Mouse (Mus musculus): Measurements from ENCODE around the gene Fam19a5. TPM values are rescaled to one million over a fixed set of nuclear protein-coding genes. Genes with fewer than 3 reads are reported as not detected.

Gene Fam19a5
- polyA plus RNA-seq, 1 experiment from 2014 or later: 1.4 TPM

DNA sequence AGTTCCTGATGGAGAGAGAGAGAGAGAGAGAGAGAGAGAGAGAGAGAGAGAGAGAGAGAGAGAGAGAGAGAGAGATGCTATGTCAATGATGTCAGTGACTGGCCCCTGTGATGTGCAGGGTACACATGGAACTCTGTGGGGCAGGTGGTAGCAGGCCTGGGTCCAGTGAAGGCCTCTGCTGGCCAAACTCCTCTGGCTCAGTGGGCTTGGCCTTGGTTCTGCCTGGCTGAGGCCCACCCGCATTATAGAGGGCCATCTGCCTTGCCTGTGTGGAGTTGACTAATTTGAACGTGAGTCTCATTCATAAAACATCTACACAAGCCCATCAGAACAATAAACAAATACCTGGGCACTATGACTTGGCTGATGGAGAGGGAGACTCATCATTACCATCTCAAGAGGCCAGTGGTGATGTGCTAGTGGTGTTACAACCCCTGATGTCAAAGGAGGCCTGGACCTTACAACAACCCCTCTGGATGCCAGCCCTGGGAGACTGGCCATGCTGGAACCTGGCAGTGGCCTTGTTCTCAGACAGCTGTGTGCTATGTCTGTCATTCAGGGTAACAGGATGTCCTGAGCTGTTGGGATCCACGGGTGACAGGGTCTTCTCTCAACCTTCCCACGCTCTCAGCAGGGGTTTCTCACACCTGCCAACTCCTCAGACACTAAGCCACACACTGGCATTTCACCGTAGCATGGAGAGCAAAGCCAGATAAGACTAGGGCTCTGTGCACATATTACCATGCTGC is 102.4 kb downstream of the Fam19a5 start:
- ATAC-seq: no peak
- WGBS: 64% methylated on average over 5 of the region's 5 CpGs
- H3K36me3 ChIP-seq (ENCODE audit: control insufficient read depth, insufficient read depth): no peaks in the 10 kb centered on the region

DNA sequence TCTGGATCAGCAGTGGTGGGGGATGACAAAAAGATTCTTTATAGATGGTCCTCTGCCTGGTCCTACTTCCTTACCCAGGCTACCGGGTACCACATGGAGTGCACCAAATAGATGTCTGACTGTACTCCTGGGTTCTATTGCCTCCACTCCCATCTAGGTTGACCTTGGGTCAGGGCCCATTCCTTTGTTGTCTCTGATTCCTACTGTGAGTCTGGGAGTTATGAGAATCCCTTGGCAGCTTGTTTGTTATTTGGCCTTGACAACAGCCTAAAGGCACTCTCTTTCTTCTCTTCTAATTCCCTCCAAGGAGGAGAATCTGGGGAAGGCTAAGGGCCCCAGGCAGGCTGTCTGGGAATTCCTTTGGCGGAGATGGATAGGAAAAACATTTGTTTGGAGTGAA is 105.6 kb downstream of the Fam19a5 start:
- H3K4me3 ChIP-seq (ENCODE audit: low read depth, low read length): no peak overlapping the region
- no peak overlapping the region for H3K27ac ChIP-seq (ENCODE audit: low read depth, low read length)
- H3K36me3 ChIP-seq (ENCODE audit: control insufficient read depth, insufficient read depth): no peaks in the 10 kb centered on the region
- no peaks in the 10 kb centered on the region for H3K9me3 ChIP-seq (ENCODE audit: control insufficient read depth)
- 85% methylated on average over 2 of the region's 2 CpGs for WGBS
- H3K4me2 ChIP-seq (replicated peaks; ENCODE audit: low read depth): no peak overlapping the region
- no peak for TF ChIP-seq CTCF (IDR thresholded peaks at IDR 0.05; ENCODE audit: low read depth)
- H3K9ac ChIP-seq (ENCODE audit: low read depth, low read length): no peak overlapping the region
- H3K27me3 ChIP-seq (replicated peaks; ENCODE audit: control insufficient read depth, insufficient read depth, low read length): no peaks in the 10 kb centered on the region
- no peaks in the 10 kb centered on the region for H3K4me1 ChIP-seq (replicated peaks; ENCODE audit: control insufficient read depth, insufficient read depth, low read length)
- no peak for ATAC-seq

More for the DNA sequence above, 102.4 kb downstream of the Fam19a5 start:
- Histone ChIP-seq H3K9ac (ENCODE audit: low read depth, low read length) (no peak overlapping the region), H3K27me3 (replicated peaks; ENCODE audit: control insufficient read depth, insufficient read depth, low read length) (no peaks in the 10 kb centered on the region), H3K27ac (ENCODE audit: low read depth, low read length) (no peak overlapping the region), H3K9me3 (ENCODE audit: control insufficient read depth) (no peaks in the 10 kb centered on the region), H3K4me2 (replicated peaks; ENCODE audit: low read depth) (no peak overlapping the region), H3K4me1 (replicated peaks; ENCODE audit: control insufficient read depth, insufficient read depth, low read length) (no peaks in the 10 kb centered on the region), H3K4me3 (ENCODE audit: low read depth, low read length) (no peak overlapping the region)
- TF ChIP-seq CTCF (IDR thresholded peaks at IDR 0.05; ENCODE audit: low read depth): no peak

DNA sequence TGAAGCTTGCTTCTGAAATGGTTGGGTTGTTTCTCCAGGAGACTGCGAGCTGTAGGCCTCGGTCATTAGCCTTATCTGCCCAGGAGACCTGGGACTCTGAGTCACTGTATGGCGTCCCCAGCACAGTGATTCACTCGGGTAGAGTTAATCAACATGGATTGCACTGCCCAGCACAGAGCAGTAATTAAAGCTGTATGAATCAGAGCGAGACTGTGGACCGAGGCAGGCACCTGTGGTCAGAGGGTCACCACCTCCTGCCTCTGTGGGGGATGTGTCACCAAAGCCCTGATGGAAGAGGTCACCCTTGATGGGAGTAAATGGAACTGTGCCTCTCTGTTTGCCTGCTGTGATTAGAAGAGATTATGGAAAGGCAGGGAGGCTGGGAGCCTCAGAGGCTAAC is 110.5 kb downstream of the Fam19a5 start:
- Histone ChIP-seq H3K27me3 (replicated peaks; ENCODE audit: control insufficient read depth, insufficient read depth, low read length) (no peaks in the 10 kb centered on the region), H3K9ac (ENCODE audit: low read depth, low read length) (no peak overlapping the region), H3K36me3 (ENCODE audit: control insufficient read depth, insufficient read depth) (no peaks in the 10 kb centered on the region), H3K4me1 (replicated peaks; ENCODE audit: control insufficient read depth, insufficient read depth, low read length) (no peaks in the 10 kb centered on the region), H3K4me3 (ENCODE audit: low read depth, low read length) (no peak overlapping the region), H3K9me3 (ENCODE audit: control insufficient read depth) (no peaks in the 10 kb centered on the region), H3K4me2 (replicated peaks; ENCODE audit: low read depth) (no peak overlapping the region), H3K27ac (ENCODE audit: low read depth, low read length) (no peak overlapping the region)
- WGBS: 53% methylated on average over 6 of the region's 6 CpGs
- TF ChIP-seq CTCF (IDR thresholded peaks at IDR 0.05; ENCODE audit: low read depth): no peak
- no peak; the same call in 1 of the 2 replicates for ATAC-seq

DNA sequence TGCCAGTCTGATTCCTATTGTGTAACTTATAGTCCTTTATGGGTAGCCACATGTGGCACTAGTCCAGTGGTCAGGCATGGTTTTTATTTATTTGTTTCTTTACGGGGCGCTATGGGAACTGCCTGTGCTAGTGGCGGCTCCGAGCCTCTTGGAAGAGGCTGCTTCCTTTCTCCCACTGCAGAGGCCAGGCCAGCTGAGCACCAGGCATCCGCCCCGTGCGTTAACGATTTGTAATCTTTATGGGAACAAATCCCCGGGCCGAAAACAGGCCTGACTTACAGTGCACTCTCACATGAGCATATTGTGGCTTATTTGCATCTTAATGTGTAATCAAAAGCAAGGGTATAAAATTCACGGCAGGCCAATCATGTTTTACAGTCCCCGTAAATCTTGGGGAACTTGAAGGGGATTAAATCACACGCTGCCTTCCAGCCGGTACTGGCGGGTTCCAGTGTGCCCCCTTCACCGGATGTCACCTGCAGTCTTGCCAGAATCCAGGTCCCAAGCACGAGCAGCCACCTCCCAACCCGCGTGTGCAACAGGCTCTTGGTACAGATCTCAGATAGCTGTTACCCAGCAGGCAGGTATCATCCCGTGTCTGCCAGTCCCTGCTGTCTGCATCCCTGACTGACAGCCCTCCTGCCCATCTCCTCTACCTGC is 112.5 kb downstream of the Fam19a5 start:
- WGBS: 46% methylated on average over 20 of the region's 20 CpGs

DNA sequence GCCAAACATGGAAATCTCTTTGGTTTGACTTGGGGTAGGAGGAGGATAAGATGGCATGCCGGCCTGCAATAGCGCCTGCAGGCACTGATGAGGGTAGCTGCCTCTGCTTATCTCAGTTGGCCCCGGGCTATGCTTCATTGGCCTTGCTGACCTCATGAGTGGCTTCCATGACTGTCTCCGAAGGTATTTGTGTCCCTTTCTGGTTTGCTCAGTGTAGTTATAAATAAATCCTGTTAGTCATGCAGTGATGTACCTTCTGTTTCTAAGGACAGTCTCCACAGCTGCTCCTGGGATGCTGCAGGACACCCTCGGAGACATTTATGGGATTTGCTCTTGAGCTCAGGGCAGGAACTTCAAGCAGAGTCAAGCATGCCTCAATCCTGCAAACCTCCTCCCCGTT is 115.6 kb downstream of the Fam19a5 start:
- Histone ChIP-seq H3K27me3 (replicated peaks; ENCODE audit: control insufficient read depth, insufficient read depth, low read length) (no peaks in the 10 kb centered on the region), H3K4me3 (ENCODE audit: low read depth, low read length) (no peak overlapping the region), H3K36me3 (ENCODE audit: control insufficient read depth, insufficient read depth) (no peaks in the 10 kb centered on the region), H3K27ac (ENCODE audit: low read depth, low read length) (no peak overlapping the region), H3K4me2 (replicated peaks; ENCODE audit: low read depth) (no peak overlapping the region), H3K9me3 (ENCODE audit: control insufficient read depth) (no peaks in the 10 kb centered on the region), H3K4me1 (replicated peaks; ENCODE audit: control insufficient read depth, insufficient read depth, low read length) (no peaks in the 10 kb centered on the region), H3K9ac (ENCODE audit: low read depth, low read length) (no peak overlapping the region)
- ATAC-seq: no peak
- no peak for TF ChIP-seq CTCF (IDR thresholded peaks at IDR 0.05; ENCODE audit: low read depth)
- WGBS: 85% methylated on average over 6 of the region's 6 CpGs

More for the DNA sequence above, 112.5 kb downstream of the Fam19a5 start:
- no peak overlapping the region for H3K9ac ChIP-seq (ENCODE audit: low read depth, low read length)
- no peak overlapping the region for H3K27ac ChIP-seq (ENCODE audit: low read depth, low read length)
- no peaks in the 10 kb centered on the region for H3K27me3 ChIP-seq (replicated peaks; ENCODE audit: control insufficient read depth, insufficient read depth, low read length)
- no peaks in the 10 kb centered on the region for H3K4me1 ChIP-seq (replicated peaks; ENCODE audit: control insufficient read depth, insufficient read depth, low read length)
- H3K36me3 ChIP-seq (ENCODE audit: control insufficient read depth, insufficient read depth): no peaks in the 10 kb centered on the region
- H3K4me2 ChIP-seq (replicated peaks; ENCODE audit: low read depth): no peak overlapping the region
- no peak for TF ChIP-seq CTCF (IDR thresholded peaks at IDR 0.05; ENCODE audit: low read depth)
- H3K9me3 ChIP-seq (ENCODE audit: control insufficient read depth): no peaks in the 10 kb centered on the region
- no peak for ATAC-seq
- no peak overlapping the region for H3K4me3 ChIP-seq (ENCODE audit: low read depth, low read length)

DNA sequence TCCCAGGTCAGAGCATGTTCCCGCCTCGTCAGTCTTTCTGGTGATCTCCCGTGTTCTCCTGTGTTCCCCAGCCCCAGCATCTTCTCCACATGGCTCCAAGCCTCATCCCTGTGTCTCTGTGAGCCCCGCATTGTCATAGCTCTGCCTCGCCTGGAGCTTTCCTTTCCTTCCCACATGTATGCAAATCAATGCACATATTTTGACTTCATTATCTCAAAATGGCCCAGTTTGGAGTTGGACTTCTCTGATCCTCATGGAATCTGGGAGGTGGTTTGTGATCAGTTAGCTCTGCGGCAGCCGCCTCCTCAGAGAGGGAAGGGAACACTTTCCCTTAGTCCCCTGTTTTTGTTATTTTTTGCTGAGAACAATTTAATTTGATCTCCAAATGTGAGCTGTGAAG is 117.9 kb downstream of the Fam19a5 start:
- no peak for TF ChIP-seq CTCF (IDR thresholded peaks at IDR 0.05; ENCODE audit: low read depth)
- H3K9ac ChIP-seq (ENCODE audit: low read depth, low read length): no peak overlapping the region
- H3K4me3 ChIP-seq (ENCODE audit: low read depth, low read length): no peak overlapping the region
- no peaks in the 10 kb centered on the region for H3K4me1 ChIP-seq (replicated peaks; ENCODE audit: control insufficient read depth, insufficient read depth, low read length)
- 94% methylated on average over 7 of the region's 7 CpGs for WGBS
- H3K9me3 ChIP-seq (ENCODE audit: control insufficient read depth): no peaks in the 10 kb centered on the region
- H3K27ac ChIP-seq (ENCODE audit: low read depth, low read length): no peak overlapping the region
- no peak for ATAC-seq
- H3K36me3 ChIP-seq (ENCODE audit: control insufficient read depth, insufficient read depth): no peaks in the 10 kb centered on the region
- H3K27me3 ChIP-seq (replicated peaks; ENCODE audit: control insufficient read depth, insufficient read depth, low read length): no peaks in the 10 kb centered on the region
- H3K4me2 ChIP-seq (replicated peaks; ENCODE audit: low read depth): no peak overlapping the region

All from intestine, postnatal 0 days (tissue).